Mouse (Mus musculus) heart, embryonic 14.5 days (tissue): Measurements from ENCODE around the gene Epha8. TPM values are rescaled to one million over a fixed set of nuclear protein-coding genes. Genes with fewer than 3 reads are reported as not detected.

ENCODE experiments used
- ATAC-seq: fragments of 200-750 bp; cut with Nextera tagmentation; 2 replicates; pipeline ENCODE4 v1.8.0; 2017; ENCODE audit warnings: low read depth, moderate TSS enrichment; ENCODE audit not compliant: insufficient number of reproducible peaks, insufficient read depth, low FRiP score
- H3K27ac ChIP-seq, 2 experiments: fragments of 200-500 bp in 1 of 2; fragments of 300-500 bp in 1 of 2; sonication (generic) in 1 of 2; replicated peaks in 1 of 2; 2 replicates each; pipeline ENCODE4 v1.5.1; 2012 to 2014; ENCODE audit warnings: low read depth in 2 of 2, low read length in 2 of 2, control low read depth in 1 of 2, mild to moderate bottlenecking in 1 of 2, mixed read lengths in 1 of 2; ENCODE audit not compliant: control insufficient read depth in 1 of 2, insufficient read depth in 1 of 2
- H3K27me3 ChIP-seq: fragments of 300-500 bp; sonication (generic); 2 replicates; pipeline ENCODE4 v1.6.1; 2014; ENCODE audit warnings: mild to moderate bottlenecking, low read length, control low read depth; ENCODE audit not compliant: control insufficient read depth, insufficient read depth
- H3K36me3 ChIP-seq: fragments of 300-500 bp; sonication (generic); 2 replicates; pipeline ENCODE4 v1.6.1; 2014; ENCODE audit warnings: mild to moderate bottlenecking, control low read depth, low read length, mixed read lengths; ENCODE audit not compliant: control insufficient read depth, insufficient read depth
- H3K4me1 ChIP-seq, 2 experiments: fragments of 200-500 bp in 1 of 2; fragments of 300-500 bp in 1 of 2; sonication (generic) in 1 of 2; 2 replicates each; pipeline ENCODE4 v1.6.1; 2012 to 2014; ENCODE audit warnings: low read length in 2 of 2, control low read depth in 1 of 2, mixed read lengths in 1 of 2; ENCODE audit not compliant: control insufficient read depth in 2 of 2, insufficient read depth in 2 of 2
- H3K4me2 ChIP-seq: fragments of 300-500 bp; sonication (generic); 2 replicates; pipeline ENCODE4 v1.6.1; 2014; ENCODE audit warnings: mild to moderate bottlenecking, low read length
- H3K4me3 ChIP-seq, 2 experiments: fragments of 200-500 bp in 1 of 2; fragments of 300-500 bp in 1 of 2; sonication (generic) in 1 of 2; 2 replicates each; pipeline ENCODE4 v1.5.1; 2012 to 2014; ENCODE audit warnings: low read length in 2 of 2, mild to moderate bottlenecking in 2 of 2, control low read depth in 1 of 2, low read depth in 1 of 2, moderate library complexity in 1 of 2; ENCODE audit not compliant: control insufficient read depth in 1 of 2, insufficient read depth in 1 of 2
- H3K9ac ChIP-seq: fragments of 300-500 bp; sonication (generic); 2 replicates; pipeline ENCODE4 v1.6.1; 2014; ENCODE audit warnings: mild to moderate bottlenecking, low read length
- H3K9me3 ChIP-seq: fragments of 300-500 bp; sonication (generic); 2 replicates; pipeline ENCODE4 v1.6.1; 2016; ENCODE audit warnings: low read length, control low read depth; ENCODE audit not compliant: control insufficient read depth
- WGBS: fragments of 180-500 bp; shearing (Covaris S2); extraction: QIAGEN DNeasy Blood & Tissue Kit; methylation state at CpG from one replicate; pipeline ENCODE4 v1.1.7; 2014; 5-methylcytosine and 5-hydroxymethylcytosine counted together
- polyA plus RNA-seq: library from polyadenylated mRNA; unstranded; fragments of >200 nt; fragmentation: Nextera tagmentation; extraction: Ambion mirVana; gene quantifications from 2 replicates; pipeline ENCODE4 v1.2.1, GENCODE M21; 2014

Epha8 gene
- polyA plus RNA-seq, 1 experiment from 2014 or later: not detected

GRCm38 (mm10) chr4:136937344-136937743, 19.3 kb downstream of the Epha8 start:
- no peak overlapping the region for H3K27ac ChIP-seq
- H3K4me1 ChIP-seq: no peaks in the 10 kb centered on the region; a peak in 2 of 4 replicates
- H3K9me3 ChIP-seq: no peaks in the 10 kb centered on the region
- no peak overlapping the region for H3K4me2 ChIP-seq
- no peaks in the 10 kb centered on the region for H3K36me3 ChIP-seq
- ATAC-seq: no peak
- WGBS: 63% methylated on average over 4 of the region's 4 CpGs
- no peak overlapping the region for H3K4me3 ChIP-seq
- no peak overlapping the region for H3K9ac ChIP-seq
- H3K27me3 ChIP-seq: peaks cover 87% of the 10 kb centered on the region

DNA sequence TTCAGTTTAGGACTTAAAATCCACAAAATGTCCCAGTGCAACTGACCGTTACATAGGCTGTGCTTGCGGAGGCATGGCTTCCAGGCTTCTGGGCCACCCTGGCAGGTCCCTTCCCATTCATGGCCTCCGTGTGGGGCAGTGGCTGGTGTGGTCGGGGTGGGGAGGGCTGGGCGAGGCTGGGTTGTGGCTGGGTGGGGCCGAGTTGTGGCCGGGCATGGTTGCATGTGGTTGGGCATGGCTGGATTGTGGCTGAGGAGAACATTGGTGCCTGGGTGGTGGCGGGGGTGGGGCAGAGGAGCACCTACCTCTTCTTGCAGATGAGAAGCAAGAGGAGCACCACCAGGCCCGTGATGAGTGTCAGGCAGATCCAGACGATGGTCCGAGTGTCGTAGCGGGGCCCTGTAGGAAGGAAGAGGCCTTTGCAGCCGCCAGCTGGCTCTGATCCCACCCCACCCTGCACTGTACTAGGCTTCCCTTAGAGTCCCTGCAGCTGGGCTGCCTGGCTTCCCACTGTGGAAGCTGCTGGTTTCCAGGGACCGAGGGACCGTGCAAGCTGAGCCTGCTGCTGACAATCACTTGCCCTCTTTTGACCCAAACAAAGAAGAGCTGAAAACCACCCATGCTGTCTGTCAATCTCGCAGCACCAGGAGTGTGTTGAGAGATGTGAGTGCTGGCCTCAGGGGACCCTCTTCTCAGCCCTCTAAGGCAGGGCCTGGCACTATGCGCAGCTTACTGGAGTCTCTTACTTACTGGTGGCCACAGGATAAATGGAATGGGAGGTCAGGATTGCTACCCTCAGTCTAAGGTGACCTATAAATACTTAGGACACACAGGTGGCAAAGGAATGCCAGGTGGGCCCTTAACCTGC, 21.6 kb downstream of the Epha8 start:
- Histone ChIP-seq H3K36me3 (no peaks in the 10 kb centered on the region), H3K9ac (no peak overlapping the region), H3K27ac (no peak overlapping the region), H3K4me2 (no peak overlapping the region), H3K4me3 (no peak overlapping the region), H3K27me3 (peaks cover 85% of the 10 kb centered on the region), H3K9me3 (no peaks in the 10 kb centered on the region), H3K4me1 (no peaks in the 10 kb centered on the region; a peak in 2 of 4 replicates)
- ATAC-seq: no peak
- whole genome bisulfite sequencing: 28% methylated on average over 17 of the region's 18 CpGs

DNA sequence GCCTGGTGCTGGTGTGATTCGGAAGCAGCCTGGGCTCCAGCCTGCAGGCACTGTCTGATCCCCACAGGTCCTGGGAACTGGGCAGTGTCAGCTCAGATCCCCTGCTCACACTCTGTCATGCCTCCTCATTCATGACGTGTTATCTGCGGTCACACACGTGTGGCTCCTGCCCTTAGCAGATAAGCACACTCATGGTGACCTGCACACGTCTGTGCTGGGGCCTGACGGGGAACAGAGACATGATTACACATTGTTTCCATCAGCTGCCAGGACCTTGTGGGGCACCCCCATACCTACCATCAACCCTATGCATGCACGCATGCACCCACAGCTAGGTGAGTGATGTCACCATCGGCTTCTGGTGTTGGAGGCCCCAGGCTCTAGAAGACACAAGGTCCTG, 26.1 kb downstream of the Epha8 start:
- H3K4me2 ChIP-seq: no peak overlapping the region
- no peak overlapping the region for H3K4me3 ChIP-seq
- H3K9me3 ChIP-seq: no peaks in the 10 kb centered on the region
- H3K36me3 ChIP-seq: no peaks in the 10 kb centered on the region
- H3K4me1 ChIP-seq: no peaks in the 10 kb centered on the region; a peak in 2 of 4 replicates
- 47% methylated on average over 8 of the region's 8 CpGs for WGBS
- H3K27ac ChIP-seq: no peak overlapping the region
- H3K9ac ChIP-seq: no peak overlapping the region
- ATAC-seq: no peak
- peaks cover 89% of the 10 kb centered on the region for H3K27me3 ChIP-seq

GRCm38 (mm10) chr4:136928928-136929327, 27.7 kb downstream of the Epha8 start:
- Histone ChIP-seq H3K4me3 (no peak overlapping the region), H3K9me3 (no peaks in the 10 kb centered on the region), H3K36me3 (no peaks in the 10 kb centered on the region), H3K4me1 (no peaks in the 10 kb centered on the region), H3K27ac (no peak overlapping the region), H3K9ac (no peak overlapping the region), H3K4me2 (no peak overlapping the region), H3K27me3 (peaks cover 90% of the 10 kb centered on the region)
- 17% methylated on average over 5 of the region's 5 CpGs for WGBS
- ATAC-seq: no peak

- WGBS: 21% methylated on average over 15 of the region's 15 CpGs
- Histone ChIP-seq H3K9me3 (no peaks in the 10 kb centered on the region), H3K4me2 (no peak overlapping the region), H3K9ac (no peak overlapping the region), H3K27ac (no peak overlapping the region), H3K4me3 (no peak overlapping the region), H3K27me3 (peaks cover 68% of the 10 kb centered on the region), H3K4me1 (no peaks in the 10 kb centered on the region), H3K36me3 (no peaks in the 10 kb centered on the region)
- ATAC-seq: no peak
These were observed 30.8 kb downstream of the Epha8 start for GRCm38 (mm10) chr4:136925804-136926203.

DNA sequence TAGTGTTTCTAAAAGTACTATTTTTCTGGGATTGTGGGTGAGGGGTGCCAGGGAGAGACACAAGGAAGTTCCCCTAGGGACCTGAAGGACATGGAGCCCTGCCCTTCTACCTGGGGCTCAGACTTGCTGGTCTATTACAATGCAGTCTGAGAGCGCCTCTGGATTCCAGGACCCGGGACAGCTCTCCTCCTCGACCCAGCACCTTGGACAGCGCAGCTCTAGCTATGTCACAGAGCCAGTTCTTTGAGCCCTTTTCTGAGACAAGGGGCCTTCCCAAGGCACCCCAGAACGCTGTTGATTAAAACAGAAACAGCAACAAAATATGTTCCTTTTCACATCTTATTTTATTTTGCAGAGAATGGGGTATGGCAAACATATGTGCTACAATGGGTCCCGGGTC, 32.1 kb downstream of the Epha8 start:
- 7% methylated on average over 6 of the region's 6 CpGs for WGBS
- H3K9ac ChIP-seq: no peak overlapping the region
- no peak overlapping the region for H3K4me2 ChIP-seq
- ATAC-seq: no peak
- H3K27ac ChIP-seq: no peak overlapping the region
- no peaks in the 10 kb centered on the region for H3K9me3 ChIP-seq
- H3K27me3 ChIP-seq: peaks cover 56% of the 10 kb centered on the region
- no peaks in the 10 kb centered on the region for H3K36me3 ChIP-seq
- no peaks in the 10 kb centered on the region for H3K4me1 ChIP-seq
- no peak overlapping the region for H3K4me3 ChIP-seq

GRCm38 (mm10) chr4:136919526-136919925, 37.1 kb downstream of the Epha8 start:
- no peaks in the 10 kb centered on the region for H3K4me1 ChIP-seq
- H3K27ac ChIP-seq: no peak overlapping the region
- H3K9ac ChIP-seq: no peak overlapping the region
- H3K9me3 ChIP-seq: no peaks in the 10 kb centered on the region
- peaks cover 9% of the 10 kb centered on the region; the same call in 1 of the 2 replicates for H3K27me3 ChIP-seq
- no peak overlapping the region for H3K4me2 ChIP-seq
- no peaks in the 10 kb centered on the region for H3K36me3 ChIP-seq
- ATAC-seq: no peak
- no peak overlapping the region for H3K4me3 ChIP-seq
- WGBS: 67% methylated on average over 3 of the region's 3 CpGs

DNA sequence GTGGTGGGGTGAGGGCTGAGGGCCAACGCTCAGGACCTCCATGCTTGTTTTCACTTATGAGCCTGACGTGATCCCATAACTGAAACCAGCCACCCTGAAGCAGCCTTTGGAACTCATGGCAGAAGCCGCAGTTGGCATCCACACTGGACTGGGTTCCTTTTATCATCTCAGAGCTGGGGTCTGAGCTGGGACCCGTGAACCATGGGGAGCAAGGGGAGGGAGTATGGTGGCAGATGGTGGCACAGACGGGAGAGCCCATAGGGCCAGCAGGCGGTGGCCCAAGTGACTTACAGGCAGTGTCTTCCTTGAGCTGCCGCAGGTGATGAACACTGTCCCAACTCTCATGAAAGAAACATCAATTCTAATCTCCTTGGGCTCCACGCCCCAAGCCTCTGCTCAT, 37.8 kb downstream of the Epha8 start:
- H3K4me2 ChIP-seq: no peak overlapping the region
- no peaks in the 10 kb centered on the region for H3K36me3 ChIP-seq
- no peaks in the 10 kb centered on the region for H3K4me1 ChIP-seq
- no peak overlapping the region for H3K4me3 ChIP-seq
- ATAC-seq: peak; percentile 17; the same call in 1 of the 2 replicates
- 78% methylated on average over 8 of the region's 8 CpGs for WGBS
- H3K9ac ChIP-seq: no peak overlapping the region
- no peaks in the 10 kb centered on the region for H3K9me3 ChIP-seq
- H3K27me3 ChIP-seq: peaks cover 9% of the 10 kb centered on the region
- H3K27ac ChIP-seq: no peak overlapping the region
